ENCODE assay signal across 21 mouse cellular contexts in genomic region chr3:102353277-102353900, GRCm38 (mm10).
DNase-seq lines count a peak whose midpoint lies in the region; ATAC-seq lines count a peak whose summit lies in the region.
"Had no signal": no experiment of that assay in that cellular context is flagged by ENCODE, and none has a peak within 500 bp of the region (broad histone marks: within the 10 kb centered on the region; RNA-seq: fewer than 3 reads in every experiment).

No protein-coding gene starts in this region.

- H3K4me3 ChIP-seq in hindbrain, embryonic 11.5 days (ENCODE audit: low read depth, low read length), result no peak overlapping the region
- H3K4me3 ChIP-seq in midbrain, embryonic 12.5 days, result no peak overlapping the region
- no peak overlapping the region for H3K4me3 ChIP-seq in neural tube, embryonic 14.5 days (ENCODE audit: low read depth, low read length)
- H3K4me3 ChIP-seq: forebrain, embryonic 15.5 days; heart, embryonic 12.5 days had no signal

- H3K36me3 ChIP-seq in hindbrain, embryonic 11.5 days (ENCODE audit: control insufficient read depth, insufficient read depth, low read length), result no peaks in the 10 kb centered on the region
- H3K36me3 ChIP-seq in midbrain, embryonic 12.5 days, result no peaks in the 10 kb centered on the region
- H3K36me3 ChIP-seq in neural tube, embryonic 14.5 days (ENCODE audit: control insufficient read depth, insufficient read depth, low read length), result no peaks in the 10 kb centered on the region
- H3K36me3 ChIP-seq: forebrain, embryonic 15.5 days; heart, embryonic 12.5 days had no signal

- no peaks in the 10 kb centered on the region for H3K9me3 ChIP-seq in hindbrain, embryonic 11.5 days (ENCODE audit: control insufficient read depth, low read length)
- H3K9me3 ChIP-seq in midbrain, embryonic 12.5 days, result no peaks in the 10 kb centered on the region
- no peaks in the 10 kb centered on the region for H3K9me3 ChIP-seq in neural tube, embryonic 14.5 days (ENCODE audit: control insufficient read depth, low read length)
- H3K9me3 ChIP-seq: forebrain, embryonic 15.5 days; heart, embryonic 12.5 days had no signal

- peaks cover 65% of the 10 kb centered on the region for H3K27me3 ChIP-seq in hindbrain, embryonic 11.5 days (ENCODE audit: control insufficient read depth, insufficient read depth, low read length)
- H3K27me3 ChIP-seq in midbrain, embryonic 12.5 days, result peaks cover 79% of the 10 kb centered on the region
- peaks cover 48% of the 10 kb centered on the region for H3K27me3 ChIP-seq in neural tube, embryonic 14.5 days (ENCODE audit: control insufficient read depth, insufficient read depth, low read length)
- H3K27me3 ChIP-seq: CH12.LX; forebrain, embryonic 15.5 days; heart, embryonic 12.5 days had no signal

- 0 out of 2 replicates have a peak, but pooled peaks cover 2% of the 10 kb centered on the region for H3K4me1 ChIP-seq in hindbrain, embryonic 11.5 days (replicated peaks; ENCODE audit: control insufficient read depth, insufficient read depth, low read length)
- H3K4me1 ChIP-seq in midbrain, embryonic 12.5 days, result no peaks in the 10 kb centered on the region
- no peaks in the 10 kb centered on the region for H3K4me1 ChIP-seq in neural tube, embryonic 14.5 days (ENCODE audit: control insufficient read depth, insufficient read depth, low read length)

- 42% methylated on average over 6 of the region's 6 CpGs for whole genome bisulfite sequencing in hindbrain, embryonic 11.5 days
- 33% methylated on average over 6 of the region's 6 CpGs for WGBS in midbrain, embryonic 12.5 days
- WGBS in neural tube, embryonic 14.5 days, result 19% methylated on average over 6 of the region's 6 CpGs

- H3K27ac ChIP-seq in hindbrain, embryonic 11.5 days (ENCODE audit: low read depth, low read length), result no peak overlapping the region
- no peak overlapping the region for H3K27ac ChIP-seq in midbrain, embryonic 12.5 days (replicated peaks)
- no peak overlapping the region for H3K27ac ChIP-seq in neural tube, embryonic 14.5 days (ENCODE audit: low read depth, low read length)
- H3K27ac ChIP-seq: forebrain, embryonic 15.5 days had no signal

- H3K9ac ChIP-seq in hindbrain, embryonic 11.5 days (ENCODE audit: low read depth, low read length), result no peak overlapping the region
- no peak overlapping the region for H3K9ac ChIP-seq in midbrain, embryonic 12.5 days (replicated peaks)
- no peak overlapping the region for H3K9ac ChIP-seq in neural tube, embryonic 14.5 days (replicated peaks; ENCODE audit: low read depth, low read length)
- H3K9ac ChIP-seq: forebrain, embryonic 15.5 days; heart, embryonic 12.5 days had no signal

- H3K4me2 ChIP-seq in hindbrain, embryonic 11.5 days (replicated peaks; ENCODE audit: low read depth, low read length), result no peak overlapping the region
- H3K4me2 ChIP-seq in midbrain, embryonic 12.5 days (replicated peaks), result no peak overlapping the region
- no peak overlapping the region for H3K4me2 ChIP-seq in neural tube, embryonic 14.5 days (ENCODE audit: low read depth, low read length)
- H3K4me2 ChIP-seq: forebrain, embryonic 15.5 days; heart, embryonic 12.5 days had no signal

- ATAC-seq in hindbrain, embryonic 11.5 days (ENCODE audit: low FRiP score), result peak; percentile 93
- peak; percentile 95 for ATAC-seq in midbrain, embryonic 12.5 days (ENCODE audit: low FRiP score, low read depth)
- peak; percentile 84; the same call in 1 of the 2 replicates for ATAC-seq in neural tube, embryonic 14.5 days (ENCODE audit: low read depth)
- ATAC-seq in megakaryocyte progenitor cell, adult 5-6 weeks (replicated peaks; ENCODE audit: poor library complexity), result no peak
- ATAC-seq in erythroid progenitor cell, adult 5-6 weeks (replicated peaks; ENCODE audit: low FRiP score, poor library complexity, severe bottlenecking), result no peak
- ATAC-seq: forebrain, embryonic 15.5 days; intestine, postnatal 0 days had no signal

- peak; percentile 59 for DNase-seq in embryo, embryonic 11 days
- DNase-seq in hindbrain, embryonic 11.5 days (ENCODE audit: low spot score), result peak; percentile 52
- no peak for DNase-seq in spleen, postnatal 14 days (ENCODE audit: low spot score in 2 of 2)
- DNase-seq: cerebellum, postnatal 36 days; gastrocnemius, postnatal 10 days; heart, postnatal 4 days; kidney, postnatal 14 days; layer of hippocampus, adult 9-11 months; liver; lung, adult 18-20 months; lung, postnatal 4 days; spleen, adult 18-20 months; thymus, postnatal 14 days had no signal

Comparison
In these comparisons a context has a peak if more than half of its experiments do, and no peak if none do; other contexts are left out.
1. DNase-seq: peak in embryo, embryonic 11 days (single experiment) and hindbrain, embryonic 11.5 days (single experiment); none in spleen, postnatal 14 days (0 of 2).
2. ATAC-seq: peak in hindbrain, embryonic 11.5 days (single experiment), midbrain, embryonic 12.5 days (single experiment) and neural tube, embryonic 14.5 days (single experiment); none in megakaryocyte progenitor cell, adult 5-6 weeks (single experiment) and erythroid progenitor cell, adult 5-6 weeks (single experiment).